Mouse (Mus musculus) heart, embryonic 10.5 days (tissue): ENCODE data around the gene Mcee. TPM values are rescaled to one million over a fixed set of nuclear protein-coding genes. Genes with fewer than 3 reads are reported as not detected.

ENCODE experiments used
- DNase-seq: peaks from one replicate; pipeline ENCODE4 v3.0.0-alpha.2; 2017; ENCODE audit warnings: low spot score
- H3K27ac ChIP-seq: fragments of 300-500 bp; sonication (generic); 2 replicates; pipeline ENCODE4 v1.5.1; 2016; ENCODE audit warnings: mild to moderate bottlenecking
- H3K27me3 ChIP-seq: fragments of 300-500 bp; sonication (generic); 2 replicates; pipeline ENCODE4 v1.6.1; 2016; ENCODE audit warnings: mild to moderate bottlenecking; ENCODE audit not compliant: poor library complexity, insufficient read depth, severe bottlenecking
- H3K36me3 ChIP-seq: fragments of 300-500 bp; sonication (generic); 2 replicates; pipeline ENCODE4 v1.6.1; 2016; ENCODE audit warnings: mild to moderate bottlenecking, moderate library complexity
- H3K4me1 ChIP-seq: fragments of 300-500 bp; sonication (generic); 2 replicates; pipeline ENCODE4 v1.6.1; 2016; ENCODE audit warnings: mild to moderate bottlenecking
- H3K4me3 ChIP-seq: fragments of 300-500 bp; sonication (generic); 2 replicates; pipeline ENCODE4 v1.5.1; 2016; ENCODE audit warnings: mild to moderate bottlenecking, moderate library complexity
- H3K9me3 ChIP-seq: fragments of 300-500 bp; sonication (generic); 2 replicates; pipeline ENCODE4 v1.6.1; 2016; ENCODE audit warnings: mild to moderate bottlenecking, moderate library complexity
- WGBS: fragments of 180-500 bp; shearing (Covaris S2); methylation state at CpG from one replicate; pipeline ENCODE4 v1.1.7; 2016; 5-methylcytosine and 5-hydroxymethylcytosine counted together
- polyA plus RNA-seq: library from polyadenylated mRNA; unstranded; fragments of >200 nt; fragmentation: Nextera tagmentation; extraction: Ambion mirVana; gene quantifications from 2 replicates; pipeline ENCODE4 v1.2.1, GENCODE M21; 2016

The Mcee gene
- polyA plus RNA-seq, 1 experiment from 2014 or later = 58.2 TPM

DNA sequence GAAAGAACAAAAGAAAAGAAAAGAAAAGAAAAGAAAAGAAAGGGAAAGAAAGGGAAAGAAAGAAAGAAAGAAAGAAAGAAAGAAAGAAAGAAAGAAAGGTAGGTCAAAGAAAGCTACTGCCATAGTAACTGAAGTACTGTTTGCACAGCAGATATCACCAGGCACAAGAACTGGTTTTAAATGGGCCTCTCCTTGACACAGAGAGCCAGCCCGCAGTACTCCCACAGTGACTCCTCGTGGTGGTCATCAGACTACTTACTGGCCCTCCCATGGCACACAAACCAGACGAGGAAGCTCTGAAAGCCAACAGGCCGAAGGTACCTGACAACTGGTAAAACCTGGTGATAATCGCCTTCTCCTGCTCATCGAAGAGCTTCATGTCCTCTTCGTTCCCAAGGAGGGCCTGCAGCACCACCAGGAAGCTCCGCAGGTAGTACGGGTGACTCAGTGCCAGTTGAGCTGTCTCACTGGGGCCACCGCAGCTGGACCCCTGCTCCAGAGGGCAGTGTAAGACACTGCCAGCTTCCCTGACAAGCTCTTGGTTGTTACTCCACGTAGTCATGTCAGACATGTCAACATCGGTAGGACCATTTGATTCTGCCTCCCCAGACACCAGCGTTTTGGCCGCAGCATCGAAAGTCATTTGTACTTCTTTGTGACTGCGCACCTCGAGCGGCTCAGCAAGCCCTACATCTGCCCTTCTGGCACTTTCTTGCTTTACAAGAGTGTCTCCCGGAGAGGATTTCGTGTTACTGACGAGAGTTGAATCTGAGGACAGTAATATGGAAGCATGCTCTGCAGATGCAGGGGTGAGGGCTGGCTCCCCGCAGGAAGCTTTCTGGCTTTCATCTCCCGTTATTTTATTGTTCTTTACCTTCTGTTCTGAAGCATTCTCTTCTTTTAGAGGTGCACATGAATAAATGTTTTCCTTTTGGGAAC is 20.2 kb upstream of the Mcee start:
- Histone ChIP-seq H3K36me3 (peaks cover 37% of the 10 kb centered on the region), H3K4me3 (no peak overlapping the region), H3K4me1 (peaks cover 3% of the 10 kb centered on the region; the same call in 1 of the 2 replicates), H3K27me3 (no peaks in the 10 kb centered on the region), H3K9me3 (no peaks in the 10 kb centered on the region), H3K27ac (no peak overlapping the region)
- 91% methylated on average over 23 of the region's 23 CpGs for WGBS
- no peak for DNase-seq

DNA sequence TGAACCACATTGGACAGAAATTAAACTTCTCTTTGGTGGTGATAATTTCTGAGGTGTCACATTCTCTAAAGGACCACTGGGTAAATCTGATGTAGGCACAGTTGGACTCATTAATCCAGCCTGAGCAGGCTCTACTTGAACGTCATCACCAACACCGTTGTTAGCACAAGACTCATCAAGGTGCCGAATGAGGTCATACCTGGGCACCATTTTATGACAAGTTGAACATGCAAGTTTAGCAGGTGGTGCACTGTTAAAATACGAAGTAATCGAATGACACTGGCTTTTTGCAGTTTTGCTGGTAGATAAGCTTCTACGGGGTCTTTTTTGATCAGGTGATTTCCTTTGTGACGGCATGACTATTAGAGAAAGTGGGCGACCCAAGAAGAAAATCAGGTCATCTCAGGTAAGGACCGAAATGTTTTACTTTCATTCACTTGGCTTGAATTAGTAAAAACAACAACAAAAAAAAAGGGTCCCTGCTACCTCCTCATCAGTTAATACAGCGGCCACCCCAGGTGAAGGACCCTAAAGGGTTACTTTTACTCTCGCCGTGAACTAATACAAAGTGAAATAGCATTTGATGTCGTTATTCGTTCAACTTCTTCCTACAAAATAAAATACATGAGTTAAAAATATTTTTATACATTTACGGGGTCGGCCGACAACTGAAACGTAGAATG is 19.1 kb upstream of the Mcee start:
- H3K27me3 ChIP-seq = no peaks in the 10 kb centered on the region
- peaks cover 46% of the 10 kb centered on the region for H3K36me3 ChIP-seq
- no peak for DNase-seq
- peak overlapping the region; percentile 71 for H3K4me3 ChIP-seq
- 14% methylated on average over 18 of the region's 18 CpGs for WGBS
- peak overlapping the region; percentile 91 for H3K27ac ChIP-seq
- H3K4me1 ChIP-seq = peaks cover 3% of the 10 kb centered on the region; the same call in 1 of the 2 replicates
- H3K9me3 ChIP-seq = no peaks in the 10 kb centered on the region

GRCm38 (mm10) chr7:64373830-64374562 is 18.4 kb upstream of the Mcee start, which contains the start of gene Fan1:
Gene Fan1 (minus strand): TSS chr7:64374095.
- Histone ChIP-seq H3K27ac (peak within 1 kb of the TSS; percentile 91), H3K27me3 (no peaks in the 10 kb centered on the region), H3K36me3 (peaks cover 47% of the 10 kb centered on the region), H3K9me3 (no peaks in the 10 kb centered on the region), H3K4me3 (peak within 1 kb of the TSS; percentile 71), H3K4me1 (peaks cover 3% of the 10 kb centered on the region; the same call in 1 of the 2 replicates)
- 3% methylated on average over 27 of the region's 27 CpGs for WGBS
- peak; percentile 95 for DNase-seq

DNA sequence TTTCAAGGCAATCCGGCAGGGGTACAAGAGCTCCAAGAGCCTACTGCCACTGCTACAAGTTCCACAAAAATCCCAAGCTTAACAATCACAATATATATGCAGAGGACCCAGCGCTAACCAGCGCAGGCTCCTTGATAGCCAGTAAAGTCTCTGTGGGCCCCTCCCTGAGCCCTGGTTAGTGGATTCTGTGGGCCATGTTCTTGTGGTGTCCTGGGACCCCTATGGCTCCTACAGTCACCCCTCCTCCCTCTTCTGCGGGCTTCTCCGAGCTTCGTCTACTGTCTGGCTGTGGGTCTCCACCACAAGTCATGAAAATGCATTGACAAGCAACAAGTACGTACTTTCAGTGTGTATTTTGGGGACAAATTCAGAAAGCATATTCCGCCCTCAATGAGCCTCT is 928 bp upstream of the Mcee start:
- Histone ChIP-seq H3K9me3 (no peaks in the 10 kb centered on the region), H3K4me3 (peak overlapping the region; percentile 82), H3K4me1 (peaks cover 6% of the 10 kb centered on the region; the same call in 1 of the 2 replicates), H3K36me3 (peaks cover 33% of the 10 kb centered on the region), H3K27me3 (no peaks in the 10 kb centered on the region), H3K27ac (peak overlapping the region; percentile 88)
- WGBS = 2% methylated on average over 8 of the region's 8 CpGs
- DNase-seq = no peak

- peaks cover 21% of the 10 kb centered on the region for H3K36me3 ChIP-seq
- DNase-seq = no peak
- peak overlapping the region; percentile 88 for H3K27ac ChIP-seq
- peak overlapping the region; percentile 82 for H3K4me3 ChIP-seq
- 2% methylated on average over 15 of the region's 15 CpGs for WGBS
- no peaks in the 10 kb centered on the region for H3K9me3 ChIP-seq
- H3K27me3 ChIP-seq = no peaks in the 10 kb centered on the region
- H3K4me1 ChIP-seq = peaks cover 6% of the 10 kb centered on the region; the same call in 1 of the 2 replicates
Measured at GRCm38 (mm10) chr7:64392819-64393151, 378 bp downstream of the Mcee start.

GRCm38 (mm10) chr7:64400725-64401124 is 8.3 kb downstream of the Mcee start:
- Histone ChIP-seq H3K4me1 (no peaks in the 10 kb centered on the region), H3K36me3 (no peaks in the 10 kb centered on the region), H3K27ac (no peak overlapping the region), H3K4me3 (no peak overlapping the region), H3K9me3 (no peaks in the 10 kb centered on the region), H3K27me3 (no peaks in the 10 kb centered on the region)
- WGBS = 88% methylated on average over 1 of the region's 1 CpGs
- DNase-seq = no peak

GRCm38 (mm10) chr7:64402452-64402851 is 10.0 kb downstream of the Mcee start:
- no peak for DNase-seq
- Histone ChIP-seq H3K27me3 (no peaks in the 10 kb centered on the region), H3K36me3 (no peaks in the 10 kb centered on the region), H3K9me3 (no peaks in the 10 kb centered on the region), H3K27ac (no peak overlapping the region), H3K4me1 (no peaks in the 10 kb centered on the region), H3K4me3 (no peak overlapping the region)
- WGBS = 85% methylated on average over 4 of the region's 4 CpGs

- 86% methylated on average over 8 of the region's 8 CpGs for WGBS
- H3K4me3 ChIP-seq = no peak overlapping the region
- H3K9me3 ChIP-seq = no peaks in the 10 kb centered on the region
- DNase-seq = no peak
- no peaks in the 10 kb centered on the region for H3K27me3 ChIP-seq
- H3K27ac ChIP-seq = no peak overlapping the region
- no peaks in the 10 kb centered on the region for H3K36me3 ChIP-seq
- H3K4me1 ChIP-seq = no peaks in the 10 kb centered on the region
Measured at GRCm38 (mm10) chr7:64403989-64404388, 11.6 kb downstream of the Mcee start.

GRCm38 (mm10) chr7:64424861-64425260 is 32.5 kb downstream of the Mcee start:
- Histone ChIP-seq H3K27ac (no peak overlapping the region), H3K4me1 (no peaks in the 10 kb centered on the region), H3K4me3 (no peak overlapping the region), H3K36me3 (no peaks in the 10 kb centered on the region), H3K9me3 (no peaks in the 10 kb centered on the region), H3K27me3 (no peaks in the 10 kb centered on the region)
- DNase-seq = no peak
- 60% methylated on average over 5 of the region's 5 CpGs for WGBS

DNA sequence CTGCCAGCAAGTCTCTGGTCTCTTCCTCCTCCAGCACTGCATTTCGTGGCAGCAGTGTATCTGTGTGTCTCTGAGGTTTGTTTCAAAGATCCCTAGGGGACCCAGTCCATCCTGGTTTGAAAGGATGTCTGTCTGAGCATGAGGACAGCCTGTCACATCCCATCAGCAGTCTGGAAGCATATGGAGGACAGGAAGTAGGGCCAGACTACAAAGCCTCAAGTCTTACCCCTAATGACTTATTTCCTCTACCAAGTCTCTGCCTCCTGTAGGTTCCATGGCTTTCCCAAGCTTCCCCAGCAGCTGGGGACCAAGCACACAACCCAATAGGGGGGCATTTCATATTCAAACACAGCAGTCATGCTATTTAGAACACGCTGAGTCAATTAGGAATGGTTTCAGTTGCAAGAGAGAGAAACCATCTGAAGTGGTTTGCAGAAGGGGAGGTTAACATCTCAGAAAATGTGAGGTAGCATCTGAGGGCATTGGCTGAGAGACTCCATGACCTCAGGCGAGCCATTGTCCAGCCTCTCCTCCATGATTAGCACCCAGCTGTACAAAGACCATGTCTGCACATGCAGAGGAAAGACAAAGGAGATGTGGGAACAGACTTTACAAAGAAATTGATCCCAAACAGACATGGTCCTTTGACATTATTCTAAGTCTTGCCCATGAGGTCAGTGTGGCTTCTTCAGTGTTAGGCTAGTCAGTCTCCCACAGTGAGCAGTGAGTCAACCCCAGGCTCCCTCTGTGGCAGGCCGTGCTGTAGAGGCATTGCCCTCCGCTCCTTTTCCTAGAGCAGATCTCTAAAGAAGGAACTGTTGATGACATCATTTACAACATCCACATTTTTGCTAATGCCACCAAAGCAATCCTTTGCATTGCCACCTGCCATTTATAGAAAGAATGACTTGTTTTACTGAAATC is 47.5 kb downstream of the Mcee start:
- 65% methylated on average over 5 of the region's 5 CpGs for WGBS
- H3K4me1 ChIP-seq = no peaks in the 10 kb centered on the region
- H3K27ac ChIP-seq = no peak overlapping the region
- H3K9me3 ChIP-seq = no peaks in the 10 kb centered on the region
- H3K36me3 ChIP-seq = no peaks in the 10 kb centered on the region
- no peak overlapping the region for H3K4me3 ChIP-seq
- no peaks in the 10 kb centered on the region for H3K27me3 ChIP-seq
- DNase-seq = no peak

DNA sequence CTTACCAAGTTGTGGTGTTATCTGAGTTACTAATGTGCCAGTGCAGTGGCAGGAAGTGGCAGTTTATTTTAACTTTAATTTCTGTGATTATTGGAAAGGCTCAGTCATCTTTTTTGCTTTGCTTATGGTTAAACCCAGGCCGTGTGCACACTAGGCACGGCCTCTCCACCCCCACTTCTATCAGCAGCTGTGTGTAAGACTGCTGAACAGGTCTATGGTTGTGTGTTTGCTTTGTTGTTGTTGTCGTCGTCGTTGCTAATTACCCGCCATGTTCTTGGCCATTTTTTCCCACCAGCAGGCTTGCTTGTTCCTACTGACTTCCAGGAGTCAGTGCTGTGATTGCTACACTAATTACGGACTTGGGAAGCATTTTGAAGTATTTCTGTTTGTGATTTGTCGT is 48.1 kb downstream of the Mcee start:
- no peak for DNase-seq
- H3K4me1 ChIP-seq = no peaks in the 10 kb centered on the region
- no peaks in the 10 kb centered on the region for H3K27me3 ChIP-seq
- H3K36me3 ChIP-seq = no peaks in the 10 kb centered on the region
- H3K4me3 ChIP-seq = no peak overlapping the region
- H3K9me3 ChIP-seq = no peaks in the 10 kb centered on the region
- H3K27ac ChIP-seq = no peak overlapping the region
- 81% methylated on average over 8 of the region's 8 CpGs for WGBS

GRCm38 (mm10) chr7:64450631-64451030 is 58.2 kb downstream of the Mcee start:
- no peaks in the 10 kb centered on the region for H3K4me1 ChIP-seq
- H3K4me3 ChIP-seq = no peak overlapping the region
- no peaks in the 10 kb centered on the region for H3K9me3 ChIP-seq
- H3K27me3 ChIP-seq = no peaks in the 10 kb centered on the region
- no peak overlapping the region for H3K27ac ChIP-seq
- DNase-seq = no peak
- 86% methylated on average over 13 of the region's 13 CpGs for WGBS
- H3K36me3 ChIP-seq = no peaks in the 10 kb centered on the region
